Mouse (Mus musculus) frontal cortex, adult 2 months (tissue): ENCODE results near the gene Rptor. TPM values are rescaled to one million over a fixed set of nuclear protein-coding genes. Genes with fewer than 3 reads are reported as not detected.

ENCODE experiments used
- DNase-seq, 2 experiments: peaks; one replicate each; pipeline ENCODE4 v3.0.0; 2022; ENCODE audit warnings: low spot score in 1 of 2; ENCODE audit errors: extremely low spot score in 1 of 2
- polyA plus RNA-seq: library from polyadenylated mRNA; depleted of rRNA; stranded (reverse); fragments of >200 nt; gene quantifications from 2 replicates; pipeline ENCODE4 v1.2.3, GENCODE M21; 2012; rRNA removed

Rptor gene
- polyA plus RNA-seq, result 36.0 and 38.6 TPM in 2 replicates

- peak; percentile 96 to 100 for DNase-seq
Measured at GRCm38 (mm10) chr11:119602763-119603526, at the start of gene Rptor. Rptor (plus strand) TSS chr11:119602905.

DNA sequence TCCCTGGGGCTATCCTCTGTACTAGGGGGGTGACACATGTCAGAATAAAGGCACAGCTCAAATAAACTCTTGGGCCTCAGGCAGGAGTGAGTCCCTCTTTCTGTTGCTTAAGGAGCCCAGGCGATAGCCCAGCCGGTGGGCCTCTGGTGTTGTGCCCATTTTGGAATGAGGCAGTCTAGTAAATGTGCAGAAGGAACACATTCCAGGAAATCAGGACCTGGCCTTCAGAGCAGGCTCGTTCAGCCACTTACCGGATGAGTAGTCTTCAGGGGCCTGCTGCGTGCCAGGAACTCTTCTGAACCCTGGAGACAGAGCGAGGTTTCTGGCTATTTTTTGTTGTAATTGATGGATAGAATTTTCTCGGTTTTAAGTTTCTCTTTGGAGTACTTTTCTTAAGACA, 48.0 kb upstream of the Rptor start:
- DNase-seq, result no peak

DNA sequence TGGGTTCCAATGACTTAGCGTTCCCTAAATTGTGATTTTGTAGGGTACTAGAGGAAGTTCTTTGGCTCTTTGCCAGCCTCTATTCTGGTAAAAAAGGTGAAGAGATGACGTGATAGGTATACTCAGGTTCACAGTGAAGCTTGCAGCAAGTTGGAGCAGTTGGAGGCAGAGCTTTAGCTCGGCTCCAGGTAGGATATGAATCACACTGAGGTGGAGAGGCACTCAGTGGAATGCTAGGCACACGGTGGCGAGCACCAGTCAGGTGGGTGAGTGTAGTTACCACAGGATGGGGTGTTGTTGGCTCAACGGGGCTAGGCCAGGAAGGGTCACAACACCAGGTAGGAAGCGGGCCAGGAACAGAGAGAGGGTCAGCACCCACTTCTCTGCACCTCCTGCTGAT, 47.5 kb upstream of the Rptor start:
- no peak for DNase-seq

DNA sequence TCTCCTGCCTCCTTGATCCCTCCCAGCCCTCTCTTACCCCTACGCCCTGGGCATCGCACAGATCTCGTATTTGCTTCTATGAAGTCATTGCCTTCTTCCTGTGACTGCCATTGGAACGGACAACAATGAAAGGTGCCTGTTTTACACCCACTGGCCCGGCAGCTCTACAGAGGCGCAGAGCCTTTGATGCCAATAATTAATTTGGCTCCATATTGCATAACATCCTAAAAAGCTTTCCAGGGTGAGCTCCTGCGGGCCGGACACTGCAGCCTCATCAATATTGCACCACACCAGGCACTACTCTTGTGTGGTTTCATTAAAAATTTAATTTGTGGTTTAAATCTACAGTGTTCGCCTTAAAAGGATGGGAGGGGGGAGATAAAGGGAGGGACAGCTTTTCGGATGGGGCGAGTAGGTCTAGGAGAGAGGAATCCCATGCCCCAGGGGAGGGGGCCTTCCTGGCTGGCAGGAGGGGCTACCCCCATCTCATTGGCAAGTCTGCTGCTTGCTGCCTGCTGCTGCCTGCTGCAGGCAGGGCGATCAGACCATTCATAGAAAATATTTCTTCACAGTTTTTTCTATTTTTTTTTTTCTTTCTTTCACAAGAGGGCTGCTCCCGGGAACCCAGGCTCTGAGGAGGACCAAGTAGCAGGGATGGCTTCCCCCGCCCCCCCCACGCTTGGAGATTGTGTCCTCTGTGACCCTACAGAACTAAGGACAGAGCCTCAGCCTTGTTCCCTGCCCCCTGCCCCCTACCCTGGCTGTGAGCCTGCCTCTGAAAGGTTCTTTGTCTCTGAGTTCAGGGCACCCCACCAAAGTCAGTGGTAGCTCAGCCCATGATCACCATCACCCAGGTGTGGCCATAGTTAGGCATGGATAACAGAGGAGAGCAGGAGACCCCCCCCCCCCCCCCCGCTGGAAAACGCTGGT, 44.5 kb upstream of the Rptor start:
- DNase-seq, result no peak

GRCm38 (mm10) chr11:119558870-119559610, 43.7 kb upstream of the Rptor start:
- no peak for DNase-seq

- DNase-seq, result no peak
Measured at GRCm38 (mm10) chr11:119562286-119562685, 40.4 kb upstream of the Rptor start.

GRCm38 (mm10) chr11:119563166-119563565, 39.5 kb upstream of the Rptor start:
- DNase-seq, result no peak

- no peak for DNase-seq
Measured at GRCm38 (mm10) chr11:119564383-119564782, 38.3 kb upstream of the Rptor start.

DNA sequence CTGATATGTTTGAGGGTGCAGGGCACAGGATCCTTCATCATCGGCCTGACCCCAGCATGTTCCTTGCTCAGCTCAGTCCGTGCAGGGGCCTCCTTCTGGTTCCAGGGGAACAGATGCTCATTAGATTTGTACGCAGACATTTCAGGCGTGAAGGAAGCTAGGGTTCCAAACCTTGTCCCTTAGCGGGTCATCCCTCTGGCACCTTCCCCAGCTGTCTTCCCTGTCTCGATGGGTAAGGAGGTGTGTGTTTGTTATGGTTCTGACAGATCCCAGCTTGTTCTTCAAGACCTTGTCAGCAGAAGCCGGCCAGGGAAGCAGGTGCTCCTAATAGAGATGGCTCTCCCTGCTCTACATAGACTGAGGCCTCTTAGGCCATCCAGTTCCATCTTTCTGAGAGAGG, 37.7 kb upstream of the Rptor start:
- no peak for DNase-seq

GRCm38 (mm10) chr11:119565684-119566083, 37.0 kb upstream of the Rptor start:
- peak in 1 of 2 experiments; percentile 69 for DNase-seq

DNA sequence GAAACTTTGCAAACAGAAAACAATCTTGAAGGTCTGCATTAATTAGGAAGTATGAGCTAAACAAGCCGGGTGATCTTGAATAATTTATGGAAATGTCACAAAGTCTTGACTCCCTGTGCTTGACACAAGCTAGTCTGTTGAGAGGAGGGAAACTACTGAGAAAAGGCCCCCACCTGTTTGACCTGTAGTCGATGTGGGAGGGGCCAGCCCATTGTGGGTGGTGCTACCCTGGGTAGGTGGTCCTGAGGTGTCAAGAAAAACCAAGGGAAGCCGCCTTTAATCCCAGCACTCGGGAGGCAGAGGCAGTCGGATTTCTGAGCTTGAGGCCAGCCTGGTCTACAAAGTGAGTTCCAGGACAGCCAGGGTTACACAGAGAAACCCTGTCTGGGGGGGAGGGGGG, 36.5 kb upstream of the Rptor start:
- no peak for DNase-seq

GRCm38 (mm10) chr11:119572316-119573010, 30.2 kb upstream of the Rptor start:
- no peak for DNase-seq

DNA sequence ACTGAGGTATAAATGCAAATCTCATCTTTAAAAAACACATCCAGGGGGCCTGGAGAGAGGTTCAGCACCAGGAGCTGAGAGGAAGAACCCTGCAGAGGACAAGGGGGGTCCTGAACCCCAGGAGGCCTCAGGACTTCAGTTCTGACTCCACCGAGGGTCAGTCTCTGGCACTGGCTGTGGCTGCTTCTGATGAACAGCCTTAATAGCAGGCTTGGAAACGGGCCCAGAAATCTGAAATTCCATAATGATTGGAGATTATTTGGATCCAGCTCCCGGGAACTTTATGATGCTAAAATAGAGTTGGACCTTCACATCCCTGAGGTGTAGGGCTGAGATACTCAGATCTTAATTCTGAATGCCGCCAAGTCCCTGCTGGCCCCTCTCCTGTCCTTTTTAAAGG, 25.9 kb upstream of the Rptor start:
- DNase-seq, result no peak

DNA sequence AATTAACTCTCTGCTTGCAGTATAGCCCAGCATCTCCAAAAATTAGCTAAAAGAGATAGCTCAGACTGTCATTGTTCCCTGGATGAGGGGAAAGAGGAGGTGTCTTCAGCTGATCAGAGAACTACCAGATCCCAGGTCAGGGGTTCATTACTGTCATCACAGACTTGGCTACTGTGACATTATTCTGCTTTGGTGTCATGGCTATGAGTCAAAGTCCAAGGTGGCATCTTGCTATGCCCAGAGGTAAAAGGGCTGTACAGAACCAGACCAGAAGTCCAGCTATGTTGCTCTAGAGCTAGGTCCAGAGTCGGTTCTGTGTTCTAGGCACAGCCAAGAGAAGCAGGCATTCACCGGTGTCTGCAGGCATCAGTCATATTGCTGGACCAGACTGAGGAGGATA, 25.0 kb upstream of the Rptor start:
- no peak for DNase-seq

DNA sequence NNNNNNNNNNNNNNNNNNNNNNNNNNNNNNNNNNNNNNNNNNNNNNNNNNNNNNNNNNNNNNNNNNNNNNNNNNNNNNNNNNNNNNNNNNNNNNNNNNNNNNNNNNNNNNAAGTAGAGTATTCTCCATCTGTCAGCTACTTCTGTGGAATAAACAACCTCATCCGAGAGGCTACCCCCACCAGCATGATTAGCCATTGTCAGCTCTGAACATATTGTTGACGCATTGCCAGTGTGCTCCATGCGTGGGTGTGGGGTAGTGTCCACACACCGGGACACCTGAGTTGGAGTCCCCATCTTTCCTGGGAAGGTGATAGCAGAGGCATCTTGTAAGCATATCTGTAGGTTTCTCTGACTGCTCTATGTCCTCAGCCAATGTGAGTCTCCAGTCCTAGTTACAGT, 16.2 kb upstream of the Rptor start:
- DNase-seq, result no peak

- no peak for DNase-seq
Measured at GRCm38 (mm10) chr11:119587112-119587511, 15.6 kb upstream of the Rptor start.

- no peak for DNase-seq
Measured at GRCm38 (mm10) chr11:119589242-119589641, 13.5 kb upstream of the Rptor start.

DNA sequence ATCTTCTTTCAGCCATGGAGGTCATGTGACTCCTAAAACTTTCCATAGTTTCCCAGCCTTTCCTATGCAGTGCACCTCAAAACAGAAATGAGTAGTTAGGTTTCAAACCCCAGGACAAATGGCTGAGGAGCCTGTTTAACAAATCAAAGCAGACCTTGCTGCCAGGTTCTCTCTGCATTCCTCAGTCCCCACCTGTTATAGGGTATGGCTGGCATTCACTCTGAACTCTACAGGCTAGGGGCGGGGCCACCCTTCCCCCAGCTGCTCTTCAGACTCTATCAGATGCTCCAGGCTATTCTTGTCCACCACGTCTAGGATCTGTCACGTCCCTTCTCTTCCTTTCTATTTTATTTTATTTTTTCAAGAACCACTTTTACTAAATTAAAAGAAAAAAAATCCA, 8.7 kb upstream of the Rptor start:
- DNase-seq, result no peak

- DNase-seq, result no peak
Measured at GRCm38 (mm10) chr11:119598856-119599255, 3.8 kb upstream of the Rptor start.

- DNase-seq, result no peak
Measured at GRCm38 (mm10) chr11:119600286-119600685, 2.4 kb upstream of the Rptor start.
